Mouse (Mus musculus) left cerebral cortex, adult 9 months (tissue): ENCODE data around the gene Zkscan14.

ENCODE experiments used
- DNase-seq, 2 experiments: peaks; one replicate each; pipeline ENCODE4 v3.0.0; 2022; ENCODE audit warnings: low spot score in 2 of 2

Gene Zkscan14

GRCm38 (mm10) chr5:145202446-145202845 lies 778 bp upstream of the Zkscan14 start:
- no peak for DNase-seq

GRCm38 (mm10) chr5:145200387-145200786 lies 1.3 kb downstream of the Zkscan14 start:
- DNase-seq: no peak

DNA sequence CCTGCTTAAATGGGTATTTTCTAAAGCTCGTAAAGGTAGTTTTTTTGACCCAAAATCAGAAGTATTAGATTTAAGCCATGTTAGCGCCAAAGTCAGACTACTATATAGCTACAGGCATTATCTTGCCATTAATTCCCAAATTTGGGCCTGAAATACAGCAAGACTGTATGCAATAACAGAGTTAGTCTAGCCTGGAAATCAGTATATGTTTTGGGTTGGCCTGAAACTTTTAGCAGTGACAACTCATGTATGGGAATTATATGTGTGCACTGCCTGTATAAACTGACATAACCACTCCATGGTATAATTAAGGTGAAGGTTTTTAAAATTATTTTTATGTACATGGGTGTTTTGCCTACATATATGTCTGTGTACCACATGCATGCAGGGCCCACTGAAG lies 9.7 kb downstream of the Zkscan14 start, which contains the start of gene Atp5j2:
TSS of gene Atp5j2 (minus strand) at position 101 of the 400 bp plus-strand sequence.
- DNase-seq: no peak

GRCm38 (mm10) chr5:145190875-145191798 lies 10.5 kb downstream of the Zkscan14 start:
- peak; percentile 76 to 93 for DNase-seq

- no peak for DNase-seq
Measured at GRCm38 (mm10) chr5:145190373-145190772, 11.3 kb downstream of the Zkscan14 start.

GRCm38 (mm10) chr5:145189416-145189815 lies 12.3 kb downstream of the Zkscan14 start:
- no peak for DNase-seq

DNA sequence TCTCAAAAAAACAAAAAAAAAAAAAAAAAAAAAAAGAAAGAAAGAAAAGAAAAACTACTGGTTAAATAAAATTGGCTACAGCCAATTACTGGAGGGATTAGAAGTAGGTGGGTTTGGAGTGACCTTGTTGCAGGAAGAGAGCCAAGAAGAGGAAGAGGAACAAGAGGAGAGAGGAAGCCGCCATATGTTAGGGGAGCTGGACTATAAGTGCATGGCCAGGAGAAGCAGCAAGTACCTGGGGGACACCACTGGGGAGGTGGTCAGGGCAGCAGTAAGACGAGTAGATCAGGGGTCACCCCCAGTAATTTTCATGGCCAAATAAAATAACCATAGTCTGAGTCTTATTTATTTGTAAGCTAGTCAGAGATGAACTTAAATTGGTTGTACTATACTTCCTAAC lies 16.4 kb downstream of the Zkscan14 start:
- DNase-seq: no peak

DNA sequence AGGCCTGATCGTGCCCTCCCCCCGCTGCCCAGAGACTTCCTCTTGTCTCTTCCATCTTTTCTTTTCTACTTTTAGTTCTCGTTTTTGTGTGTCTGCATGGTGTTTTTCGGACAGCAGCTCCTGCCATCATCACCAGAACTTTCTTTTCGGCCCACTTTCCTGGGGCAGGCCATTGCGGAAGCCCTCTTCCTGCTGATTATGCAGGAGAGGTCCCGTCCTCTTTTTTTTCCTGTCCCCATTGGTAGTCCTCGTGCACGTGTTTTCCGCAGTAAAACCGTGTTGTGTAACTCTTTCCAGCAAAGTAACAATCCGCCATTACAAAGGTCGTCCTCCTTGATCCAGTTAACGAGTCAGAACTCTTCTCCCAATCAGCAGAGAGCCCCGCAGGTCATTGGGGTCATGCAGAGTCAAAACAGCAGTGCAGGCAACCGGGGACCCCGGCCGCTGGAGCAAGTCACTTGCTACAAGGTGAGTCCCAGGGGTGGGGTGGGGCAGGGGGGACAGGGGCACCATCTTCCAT lies 23.1 kb downstream of the Zkscan14 start:
- no peak for DNase-seq

GRCm38 (mm10) chr5:145167306-145167661 lies 34.4 kb downstream of the Zkscan14 start:
- no peak for DNase-seq

DNA sequence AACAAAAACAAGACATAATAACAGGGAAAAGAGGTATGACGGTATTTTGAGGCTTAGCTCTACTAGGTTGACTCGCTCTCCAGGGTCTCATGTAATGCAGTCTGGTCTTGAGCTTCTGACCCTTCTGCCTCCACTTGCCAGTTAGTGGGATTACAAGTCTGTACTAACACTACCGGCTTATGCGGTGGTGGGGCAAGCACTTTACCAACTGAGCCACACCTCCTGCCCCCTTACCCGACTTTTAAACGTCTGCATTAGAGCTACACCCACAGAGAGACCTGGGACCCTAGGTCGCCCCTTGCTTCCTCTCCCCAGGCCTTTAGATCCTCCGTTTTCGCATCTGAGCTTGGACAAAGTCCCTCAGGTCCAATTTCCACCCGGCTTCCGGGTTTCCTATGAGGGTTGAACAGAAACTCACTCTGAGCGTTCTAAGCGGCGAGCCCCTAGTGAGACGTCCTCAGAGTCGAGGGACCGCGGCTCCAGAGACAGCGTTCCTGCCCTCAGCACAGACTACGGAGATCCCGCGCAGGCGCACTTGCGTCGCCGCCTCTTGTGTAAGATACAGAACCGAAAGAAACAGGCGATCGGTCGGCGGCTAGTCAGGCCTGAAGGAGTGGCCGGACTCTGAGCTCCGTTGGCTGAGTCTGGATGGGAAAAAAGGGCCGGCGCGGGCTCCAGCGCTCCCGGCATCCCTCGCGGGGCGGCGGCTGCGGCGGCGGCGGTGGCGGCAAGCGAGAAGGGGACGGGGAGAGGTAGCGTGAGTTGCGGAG lies 34.9 kb downstream of the Zkscan14 start, which contains the start of the genes Ptcd1 and Cpsf4:
TSS of gene Ptcd1 (minus strand) at position 573 of the 770 bp plus-strand sequence.
TSS of gene Cpsf4 (plus strand) at position 678 of the 770 bp plus-strand sequence.
- peak; percentile 95 to 99 for DNase-seq

GRCm38 (mm10) chr5:145165184-145165583 lies 36.5 kb downstream of the Zkscan14 start:
- DNase-seq: no peak

GRCm38 (mm10) chr5:145164710-145165109 lies 37.0 kb downstream of the Zkscan14 start:
- no peak for DNase-seq

DNA sequence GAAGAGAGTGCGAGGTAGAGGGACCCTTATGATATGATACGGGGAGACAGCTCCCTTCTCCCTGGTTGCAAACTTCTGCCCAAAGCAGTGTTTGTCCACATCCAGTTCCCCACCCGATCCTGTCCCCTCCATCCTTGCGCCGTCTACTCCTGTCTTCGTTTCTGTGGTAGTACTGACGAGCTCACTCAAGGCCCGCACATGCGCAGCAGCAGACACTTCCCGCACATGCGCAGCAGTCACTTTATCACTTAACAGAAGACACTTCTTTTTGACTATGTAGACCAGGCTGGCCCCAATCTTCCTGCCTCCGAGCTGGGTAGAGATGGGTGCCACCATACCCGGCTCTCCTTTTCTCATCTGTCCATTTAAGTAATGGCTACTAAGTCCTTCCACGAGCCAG lies 40.3 kb downstream of the Zkscan14 start:
- no peak for DNase-seq

GRCm38 (mm10) chr5:145152690-145153089 lies 49.0 kb downstream of the Zkscan14 start:
- DNase-seq: no peak

DNA sequence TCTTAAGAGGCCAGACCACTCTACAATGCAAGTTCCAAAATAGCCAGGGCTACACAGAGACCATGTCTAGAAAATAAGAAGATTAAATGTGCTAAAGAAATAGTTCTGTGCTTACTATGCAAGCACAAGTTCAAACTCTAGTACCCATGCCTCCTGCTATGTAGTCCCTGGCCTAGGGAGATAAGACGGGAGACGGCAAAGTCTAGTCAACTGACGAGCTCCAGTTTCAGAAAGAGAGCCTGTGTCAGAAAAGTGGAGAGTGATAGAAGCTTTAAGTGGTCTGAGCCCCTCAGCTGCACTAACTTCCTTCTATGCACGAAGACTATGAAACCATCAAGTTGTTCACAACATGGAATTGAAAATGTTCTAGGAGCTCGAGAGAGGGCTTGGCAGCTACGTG lies 52.4 kb downstream of the Zkscan14 start:
- no peak for DNase-seq

- DNase-seq: no peak
Measured at GRCm38 (mm10) chr5:145147748-145148147, 53.9 kb downstream of the Zkscan14 start.
